Mouse (Mus musculus) intestine, postnatal 0 days (tissue): ENCODE data around the gene Sidt1. TPM values are rescaled to one million over a fixed set of nuclear protein-coding genes. Genes with fewer than 3 reads are reported as not detected.

Experiments
- ATAC-seq: fragments of 200-750 bp; cut with Nextera tagmentation; 2 replicates; pipeline ENCODE4 v1.8.0; 2017; ENCODE audit warnings: mild to moderate bottlenecking, moderate TSS enrichment, moderate library complexity
- H3K27ac ChIP-seq: fragments of 300-500 bp; sonication (generic); 2 replicates; pipeline ENCODE4 v1.5.1; 2014; ENCODE audit warnings: mild to moderate bottlenecking, low read depth, low read length, moderate library complexity
- H3K27me3 ChIP-seq: fragments of 300-500 bp; sonication (generic); replicated peaks from 2 replicates; pipeline ENCODE4 v1.6.1; 2014; ENCODE audit warnings: low read length, mixed read lengths; ENCODE audit not compliant: control insufficient read depth, insufficient read depth
- H3K36me3 ChIP-seq: fragments of 300-500 bp; sonication (generic); 2 replicates; pipeline ENCODE4 v1.6.1; 2014; ENCODE audit warnings: mild to moderate bottlenecking, moderate library complexity; ENCODE audit not compliant: control insufficient read depth, insufficient read depth
- H3K4me1 ChIP-seq: fragments of 300-500 bp; sonication (generic); replicated peaks from 2 replicates; pipeline ENCODE4 v1.6.1; 2014; ENCODE audit warnings: antibody characterized with exemption, low read length, mixed read lengths; ENCODE audit not compliant: control insufficient read depth, insufficient read depth
- H3K4me2 ChIP-seq: fragments of 300-500 bp; sonication (generic); replicated peaks from 2 replicates; pipeline ENCODE4 v1.6.1; 2014; ENCODE audit warnings: low read depth, mild to moderate bottlenecking, moderate library complexity
- H3K4me3 ChIP-seq: fragments of 300-500 bp; sonication (generic); 2 replicates; pipeline ENCODE4 v1.5.1; 2014; ENCODE audit warnings: low read depth, low read length
- H3K9ac ChIP-seq: fragments of 300-500 bp; sonication (generic); 2 replicates; pipeline ENCODE4 v1.6.1; 2014; ENCODE audit warnings: mild to moderate bottlenecking, low read depth, low read length
- H3K9me3 ChIP-seq: fragments of 300-500 bp; sonication (generic); 2 replicates; pipeline ENCODE4 v1.6.1; 2016; ENCODE audit warnings: mixed run types; ENCODE audit not compliant: control insufficient read depth
- CTCF ChIP-seq: sonication (generic); IDR thresholded peaks from 2 replicates; pipeline ENCODE4 v1.5.1; 2016; ENCODE audit warnings: low read depth, mild to moderate bottlenecking, control low read depth, antibody characterized with exemption, moderate library complexity
- WGBS: fragments of 180-500 bp; shearing (Covaris S2); extraction: QIAGEN DNeasy Blood & Tissue Kit; methylation state at CpG from one replicate; pipeline ENCODE4 v1.1.7; 2014; 5-methylcytosine and 5-hydroxymethylcytosine counted together
- polyA plus RNA-seq: library from polyadenylated mRNA; unstranded; fragments of >200 nt; fragmentation: Nextera tagmentation; extraction: Ambion mirVana; gene quantifications from 2 replicates; pipeline ENCODE4 v1.2.1, GENCODE M21; 2015

The Sidt1 gene
- polyA plus RNA-seq, 1 experiment from 2014 or later: 1.2 TPM

DNA sequence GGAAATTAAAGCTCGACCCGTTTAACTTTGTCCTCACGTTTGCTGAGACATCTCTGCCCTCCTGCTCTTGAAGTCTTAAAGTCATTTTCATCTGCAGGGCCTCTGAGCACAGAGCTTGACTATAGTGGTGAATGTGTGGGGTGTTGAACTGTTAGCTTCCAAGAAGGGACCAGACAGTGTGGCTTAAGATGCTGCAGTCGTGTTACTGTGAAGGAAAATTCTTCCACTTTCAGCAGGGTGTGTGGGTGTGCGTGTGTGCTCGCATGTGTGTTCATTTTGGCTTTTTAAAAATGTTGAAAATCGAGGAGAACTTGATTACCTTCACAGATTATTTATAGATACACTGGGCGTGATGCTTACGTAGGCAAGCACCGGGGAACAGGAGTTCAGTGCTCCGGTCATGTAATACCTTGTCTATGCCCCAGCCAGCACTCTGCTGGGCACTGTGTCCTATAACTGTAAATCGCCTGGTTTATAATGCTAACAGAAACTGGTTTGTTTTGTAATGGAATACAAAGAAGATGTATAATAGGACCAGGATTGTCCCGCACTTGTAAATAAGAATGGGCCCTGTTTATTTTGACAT lies 106.2 kb downstream of the Sidt1 start:
- no peaks in the 10 kb centered on the region for H3K4me1 ChIP-seq
- no peak for TF ChIP-seq CTCF
- WGBS: 86% methylated on average over 13 of the region's 13 CpGs
- no peaks in the 10 kb centered on the region for H3K27me3 ChIP-seq
- H3K4me2 ChIP-seq: no peak overlapping the region
- no peak overlapping the region for H3K4me3 ChIP-seq
- no peak overlapping the region for H3K9ac ChIP-seq
- H3K36me3 ChIP-seq: no peaks in the 10 kb centered on the region
- ATAC-seq: no peak
- no peak overlapping the region for H3K27ac ChIP-seq
- no peaks in the 10 kb centered on the region for H3K9me3 ChIP-seq

DNA sequence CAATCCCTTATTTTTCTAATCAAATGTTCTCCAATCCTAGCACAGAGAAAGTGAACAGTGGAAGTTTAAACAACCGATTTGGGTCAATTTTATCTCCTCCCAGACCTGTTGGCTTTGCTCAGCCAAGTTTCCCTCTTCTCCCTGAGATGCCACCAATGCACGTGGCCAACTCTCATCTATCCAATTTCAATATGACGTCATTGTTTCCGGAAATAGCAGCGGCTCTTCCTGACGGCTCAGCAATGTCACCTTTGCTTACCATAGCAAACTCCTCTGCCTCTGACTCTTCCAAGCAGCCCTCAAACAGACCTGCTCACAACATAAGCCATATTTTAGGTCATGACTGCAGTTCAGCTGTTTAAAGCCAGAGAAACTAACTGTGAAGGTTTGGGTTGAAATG lies 111.5 kb downstream of the Sidt1 start:
- H3K4me2 ChIP-seq: no peak overlapping the region
- H3K4me1 ChIP-seq: no peaks in the 10 kb centered on the region
- peaks cover 27% of the 10 kb centered on the region for H3K36me3 ChIP-seq
- WGBS: 76% methylated on average over 6 of the region's 6 CpGs
- no peak for ATAC-seq
- no peak overlapping the region for H3K27ac ChIP-seq
- H3K27me3 ChIP-seq: no peaks in the 10 kb centered on the region
- H3K9me3 ChIP-seq: no peaks in the 10 kb centered on the region
- TF ChIP-seq CTCF: no peak
- no peak overlapping the region for H3K4me3 ChIP-seq
- no peak overlapping the region for H3K9ac ChIP-seq

DNA sequence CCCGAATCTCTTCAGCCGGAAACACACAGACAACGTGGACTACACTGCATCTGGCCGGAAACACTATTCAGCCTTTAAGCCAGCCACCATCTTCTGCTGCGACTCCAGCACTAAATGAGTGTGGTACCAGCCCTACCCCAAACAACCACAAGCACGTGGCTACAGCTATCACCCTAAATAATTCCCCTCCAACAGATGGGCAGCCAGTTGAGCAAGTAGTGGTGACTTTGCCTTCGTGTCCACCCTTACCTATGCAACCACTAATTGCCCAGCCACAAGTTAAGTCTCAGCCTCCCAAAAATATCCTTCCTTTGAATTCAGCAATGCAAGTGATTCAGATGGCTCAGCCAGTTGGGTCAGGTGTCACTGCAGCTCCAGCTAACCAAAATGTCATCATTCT lies 116.6 kb downstream of the Sidt1 start:
- no peak overlapping the region for H3K9ac ChIP-seq
- H3K4me1 ChIP-seq: no peaks in the 10 kb centered on the region
- no peak overlapping the region for H3K4me2 ChIP-seq
- H3K36me3 ChIP-seq: peaks cover 70% of the 10 kb centered on the region
- no peak for ATAC-seq
- H3K4me3 ChIP-seq: no peak overlapping the region
- no peaks in the 10 kb centered on the region for H3K27me3 ChIP-seq
- H3K27ac ChIP-seq: no peak overlapping the region
- no peaks in the 10 kb centered on the region for H3K9me3 ChIP-seq
- 95% methylated on average over 7 of the region's 7 CpGs for WGBS
- no peak for TF ChIP-seq CTCF

DNA sequence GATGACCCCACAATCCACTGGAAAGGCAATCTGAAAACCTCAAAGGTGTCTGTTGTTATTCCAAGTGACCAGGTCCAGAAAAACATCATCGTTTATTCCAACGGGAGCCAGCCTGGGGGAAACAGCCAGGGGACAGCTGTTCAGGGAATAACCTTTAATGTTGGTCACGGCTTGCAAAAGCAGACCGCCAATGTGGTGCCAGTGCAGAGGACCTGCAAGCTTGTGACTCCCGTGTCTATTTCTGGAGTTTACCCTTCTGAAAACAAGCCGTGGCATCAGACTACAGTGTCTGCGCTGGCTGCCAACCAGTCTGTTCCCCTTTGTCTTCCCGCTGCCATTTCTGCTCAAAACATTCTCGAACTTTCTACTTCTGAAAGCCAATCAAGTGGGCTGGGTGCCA lies 117.5 kb downstream of the Sidt1 start:
- ATAC-seq: no peak
- H3K4me2 ChIP-seq: no peak overlapping the region
- no peaks in the 10 kb centered on the region for H3K9me3 ChIP-seq
- H3K4me1 ChIP-seq: no peaks in the 10 kb centered on the region
- no peak overlapping the region for H3K9ac ChIP-seq
- H3K36me3 ChIP-seq: peaks cover 75% of the 10 kb centered on the region
- no peak overlapping the region for H3K27ac ChIP-seq
- no peak for TF ChIP-seq CTCF
- 94% methylated on average over 9 of the region's 9 CpGs for WGBS
- no peak overlapping the region for H3K4me3 ChIP-seq
- no peaks in the 10 kb centered on the region for H3K27me3 ChIP-seq

DNA sequence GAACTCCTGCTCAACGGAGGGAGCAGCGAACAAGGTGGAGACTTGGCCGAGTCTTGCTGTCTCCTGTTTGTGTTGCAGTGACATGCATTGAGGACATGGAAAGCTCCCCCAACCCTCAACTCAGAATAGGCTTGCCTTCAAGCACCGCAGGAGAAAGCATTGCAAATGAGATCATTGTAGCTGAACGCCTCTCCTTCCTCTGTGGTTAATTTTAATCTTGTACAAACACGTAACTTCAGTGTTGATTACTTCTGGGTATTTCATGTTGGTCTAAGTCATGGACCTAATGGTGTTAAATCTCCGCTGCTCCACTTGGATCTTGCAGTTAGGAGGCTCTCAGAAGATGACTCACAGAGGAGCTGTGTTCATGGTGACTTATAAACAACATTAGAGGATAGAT lies 120.3 kb downstream of the Sidt1 start:
- 89% methylated on average over 7 of the region's 7 CpGs for WGBS
- peaks cover 65% of the 10 kb centered on the region for H3K36me3 ChIP-seq
- no peaks in the 10 kb centered on the region for H3K9me3 ChIP-seq
- no peak overlapping the region for H3K9ac ChIP-seq
- TF ChIP-seq CTCF: no peak
- no peak overlapping the region for H3K4me3 ChIP-seq
- no peak overlapping the region for H3K27ac ChIP-seq
- no peak for ATAC-seq
- no peaks in the 10 kb centered on the region for H3K4me1 ChIP-seq
- H3K4me2 ChIP-seq: no peak overlapping the region
- no peaks in the 10 kb centered on the region for H3K27me3 ChIP-seq

DNA sequence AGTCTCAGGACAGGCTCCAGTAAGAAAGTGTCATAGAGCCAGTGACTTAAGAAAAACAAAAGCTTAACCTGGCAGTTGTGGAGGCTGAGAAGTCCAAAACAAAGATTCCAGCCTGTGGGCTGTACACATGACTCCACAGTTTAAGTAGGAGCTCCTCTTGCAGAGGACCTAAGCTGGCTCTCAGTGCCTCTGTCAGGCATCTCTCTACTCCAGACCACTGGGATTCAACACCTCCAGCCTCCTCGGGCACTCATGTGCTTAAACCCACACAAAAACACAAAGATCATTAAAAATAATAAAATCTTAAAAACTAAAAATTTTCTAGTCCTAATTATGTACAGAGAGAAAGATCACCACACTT lies 122.0 kb downstream of the Sidt1 start:
- no peak for TF ChIP-seq CTCF
- no peak overlapping the region for H3K4me2 ChIP-seq
- H3K4me1 ChIP-seq: no peaks in the 10 kb centered on the region
- no peaks in the 10 kb centered on the region for H3K9me3 ChIP-seq
- H3K27ac ChIP-seq: no peak overlapping the region
- H3K9ac ChIP-seq: no peak overlapping the region
- no peak for ATAC-seq
- WGBS: 85% methylated on average over 1 of the region's 1 CpGs
- peaks cover 64% of the 10 kb centered on the region for H3K36me3 ChIP-seq
- H3K4me3 ChIP-seq: no peak overlapping the region
- no peaks in the 10 kb centered on the region for H3K27me3 ChIP-seq
